Mouse (Mus musculus): Measurements from ENCODE around the gene Ngef.

DNA sequence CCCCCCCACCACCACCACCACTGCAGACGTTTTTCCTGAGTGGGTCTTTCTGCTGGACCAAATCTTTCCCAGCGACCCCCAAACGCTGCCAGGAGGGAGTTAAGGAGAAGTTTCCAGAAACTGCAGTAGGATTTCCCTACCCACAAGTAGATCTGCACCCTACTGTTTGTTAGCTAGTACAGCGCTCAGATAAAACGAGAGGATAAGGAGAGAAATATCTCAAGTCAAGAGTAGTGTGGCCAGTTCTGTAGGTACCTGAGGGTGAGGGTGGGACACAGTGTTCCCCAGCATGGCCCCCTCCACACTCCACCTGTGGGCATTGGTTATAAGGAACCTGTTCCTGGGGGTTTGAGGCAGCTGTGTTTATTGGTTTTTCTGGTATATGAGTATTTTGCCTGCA, 62.8 kb downstream of the Ngef start:
- TF ChIP-seq CTCF (IDR thresholded peaks at IDR 0.05) (no peak), EP300 (IDR thresholded peaks at IDR 0.05) (no peak)
